Mouse (Mus musculus) hindbrain, embryonic 16.5 days (tissue): ENCODE results near the gene Atcay. TPM values are rescaled to one million over a fixed set of nuclear protein-coding genes. Genes with fewer than 3 reads are reported as not detected.

ENCODE experiments used
- ATAC-seq: fragments of 200-750 bp; cut with Nextera tagmentation; 2 replicates; pipeline ENCODE4 v1.8.0; 2017; ENCODE audit warnings: moderate TSS enrichment, moderate library complexity
- H3K27ac ChIP-seq: fragments of 300-500 bp; sonication (generic); 2 replicates; pipeline ENCODE4 v1.5.1; 2014; ENCODE audit warnings: low read depth, mild to moderate bottlenecking, control low read depth, low read length, moderate library complexity
- H3K27me3 ChIP-seq: fragments of 300-500 bp; sonication (generic); replicated peaks from 2 replicates; pipeline ENCODE4 v1.6.1; 2014; ENCODE audit warnings: low read length; ENCODE audit not compliant: control insufficient read depth, insufficient read depth
- H3K36me3 ChIP-seq: fragments of 300-500 bp; sonication (generic); 2 replicates; pipeline ENCODE4 v1.6.1; 2014; ENCODE audit warnings: mild to moderate bottlenecking, low read length, moderate library complexity, mixed read lengths; ENCODE audit not compliant: control insufficient read depth, insufficient read depth
- H3K4me1 ChIP-seq: fragments of 300-500 bp; sonication (generic); 2 replicates; pipeline ENCODE4 v1.6.1; 2014; ENCODE audit warnings: low read depth, low read length; ENCODE audit not compliant: control insufficient read depth, insufficient read depth
- H3K4me2 ChIP-seq: fragments of 300-500 bp; sonication (generic); 2 replicates; pipeline ENCODE4 v1.6.1; 2014; ENCODE audit warnings: mild to moderate bottlenecking, low read length, control low read depth, moderate library complexity
- H3K4me3 ChIP-seq: fragments of 300-500 bp; sonication (generic); 2 replicates; pipeline ENCODE4 v1.5.1; 2014; ENCODE audit warnings: mild to moderate bottlenecking, low read length, control low read depth, moderate library complexity
- H3K9ac ChIP-seq: fragments of 300-500 bp; sonication (generic); 2 replicates; pipeline ENCODE4 v1.6.1; 2014; ENCODE audit warnings: low read depth, mild to moderate bottlenecking, control low read depth, low read length, moderate library complexity
- H3K9me3 ChIP-seq: fragments of 300-500 bp; sonication (generic); 2 replicates; pipeline ENCODE4 v1.6.1; 2014; ENCODE audit warnings: mild to moderate bottlenecking, low read length, moderate library complexity; ENCODE audit not compliant: control insufficient read depth
- WGBS: fragments of 180-500 bp; shearing (Covaris S2); extraction: QIAGEN DNeasy Blood & Tissue Kit; methylation state at CpG from one replicate; pipeline ENCODE4 v1.1.7; 2014; 5-methylcytosine and 5-hydroxymethylcytosine counted together
- polyA plus RNA-seq: library from polyadenylated mRNA; unstranded; fragments of >200 nt; fragmentation: Nextera tagmentation; extraction: Ambion mirVana; gene quantifications from 2 replicates; pipeline ENCODE4 v1.2.1, GENCODE M21; 2015

The Atcay gene
- polyA plus RNA-seq, 1 experiment from 2014 or later = 85.6 TPM

GRCm38 (mm10) chr10:81245166-81245565 is 14.5 kb upstream of the Atcay start:
- Histone ChIP-seq H3K4me2 (no peak overlapping the region), H3K9me3 (no peaks in the 10 kb centered on the region), H3K36me3 (peaks cover 4% of the 10 kb centered on the region; the same call in 1 of the 2 replicates), H3K9ac (no peak overlapping the region), H3K27me3 (0 out of 2 replicates have a peak, but pooled peaks cover 1% of the 10 kb centered on the region), H3K4me1 (no peaks in the 10 kb centered on the region), H3K4me3 (no peak overlapping the region), H3K27ac (no peak overlapping the region)
- ATAC-seq = no peak
- WGBS = 96% methylated on average over 6 of the region's 6 CpGs

GRCm38 (mm10) chr10:81244595-81244994 is 14.0 kb upstream of the Atcay start:
- Histone ChIP-seq H3K4me2 (no peak overlapping the region), H3K4me1 (no peaks in the 10 kb centered on the region), H3K4me3 (no peak overlapping the region), H3K36me3 (peaks cover 2% of the 10 kb centered on the region; the same call in 1 of the 2 replicates), H3K27ac (no peak overlapping the region), H3K27me3 (peaks cover 6% of the 10 kb centered on the region; the same call in 1 of the 2 replicates), H3K9ac (peak overlapping the region; percentile 22; the same call in 1 of the 2 replicates), H3K9me3 (no peaks in the 10 kb centered on the region)
- WGBS = 8% methylated on average over 17 of the region's 17 CpGs
- peak; percentile 76 for ATAC-seq

- H3K36me3 ChIP-seq = peaks cover 2% of the 10 kb centered on the region; the same call in 1 of the 2 replicates
- 76% methylated on average over 4 of the region's 4 CpGs for WGBS
- ATAC-seq = peak; percentile 10
- H3K27me3 ChIP-seq = peaks cover 10% of the 10 kb centered on the region; the same call in 1 of the 2 replicates
- H3K4me3 ChIP-seq = no peak overlapping the region
- no peak overlapping the region for H3K4me2 ChIP-seq
- H3K27ac ChIP-seq = no peak overlapping the region
- no peak overlapping the region; the same call in 1 of the 2 replicates for H3K9ac ChIP-seq
- no peaks in the 10 kb centered on the region for H3K4me1 ChIP-seq
- H3K9me3 ChIP-seq = no peaks in the 10 kb centered on the region
Observed at GRCm38 (mm10) chr10:81244146-81244545, 13.5 kb upstream of the Atcay start.

- H3K4me1 ChIP-seq = no peaks in the 10 kb centered on the region
- H3K4me2 ChIP-seq = no peak overlapping the region
- H3K36me3 ChIP-seq = no peaks in the 10 kb centered on the region; the same call in 1 of the 2 replicates
- no peak overlapping the region for H3K9ac ChIP-seq
- WGBS = 90% methylated on average over 16 of the region's 16 CpGs
- H3K9me3 ChIP-seq = no peaks in the 10 kb centered on the region
- H3K27me3 ChIP-seq = peaks cover 13% of the 10 kb centered on the region; the same call in 1 of the 2 replicates
- no peak overlapping the region for H3K27ac ChIP-seq
- no peak for ATAC-seq
- H3K4me3 ChIP-seq = no peak overlapping the region
Observed at GRCm38 (mm10) chr10:81242021-81242420, 11.4 kb upstream of the Atcay start.

GRCm38 (mm10) chr10:81240876-81241275 is 10.2 kb upstream of the Atcay start:
- H3K4me1 ChIP-seq = no peaks in the 10 kb centered on the region
- H3K27ac ChIP-seq = no peak overlapping the region
- no peak overlapping the region for H3K4me2 ChIP-seq
- no peak overlapping the region for H3K9ac ChIP-seq
- H3K9me3 ChIP-seq = no peaks in the 10 kb centered on the region
- H3K36me3 ChIP-seq = no peaks in the 10 kb centered on the region
- H3K27me3 ChIP-seq = peaks cover 13% of the 10 kb centered on the region; the same call in 1 of the 2 replicates
- 27% methylated on average over 13 of the region's 13 CpGs for WGBS
- ATAC-seq = no peak
- H3K4me3 ChIP-seq = no peak overlapping the region

GRCm38 (mm10) chr10:81238618-81239017 is 8.0 kb upstream of the Atcay start:
- H3K27ac ChIP-seq = no peak overlapping the region
- 55% methylated on average over 2 of the region's 2 CpGs for WGBS

GRCm38 (mm10) chr10:81236471-81237268 is 6.0 kb upstream of the Atcay start:
- WGBS = 81% methylated on average over 12 of the region's 12 CpGs
- Histone ChIP-seq H3K9ac (no peak overlapping the region), H3K4me3 (no peak overlapping the region), H3K9me3 (no peaks in the 10 kb centered on the region), H3K36me3 (0 out of 2 replicates have a peak, but pooled peaks cover 3% of the 10 kb centered on the region), H3K27me3 (peaks cover 13% of the 10 kb centered on the region; the same call in 1 of the 2 replicates), H3K27ac (no peak overlapping the region), H3K4me2 (no peak overlapping the region), H3K4me1 (peaks cover 9% of the 10 kb centered on the region)
- no peak for ATAC-seq

More at GRCm38 (mm10) chr10:81238618-81239017, 8.0 kb upstream of the Atcay start:
- no peak overlapping the region for H3K4me2 ChIP-seq
- H3K27me3 ChIP-seq = peaks cover 13% of the 10 kb centered on the region; the same call in 1 of the 2 replicates
- H3K9me3 ChIP-seq = no peaks in the 10 kb centered on the region
- ATAC-seq = no peak
- H3K4me1 ChIP-seq = peaks cover 4% of the 10 kb centered on the region
- H3K4me3 ChIP-seq = no peak overlapping the region
- 0 out of 2 replicates have a peak, but pooled peaks cover 3% of the 10 kb centered on the region for H3K36me3 ChIP-seq
- H3K9ac ChIP-seq = no peak overlapping the region

GRCm38 (mm10) chr10:81234206-81234605 is 3.6 kb upstream of the Atcay start:
- H3K9ac ChIP-seq = no peak overlapping the region

GRCm38 (mm10) chr10:81233226-81233585 is 2.6 kb upstream of the Atcay start:
- Histone ChIP-seq H3K27ac (peak overlapping the region; percentile 67), H3K4me1 (peaks cover 28% of the 10 kb centered on the region), H3K36me3 (peaks cover 3% of the 10 kb centered on the region; the same call in 1 of the 2 replicates), H3K9me3 (no peaks in the 10 kb centered on the region), H3K9ac (peak overlapping the region; percentile 90), H3K4me2 (peak overlapping the region; percentile 76), H3K27me3 (0 out of 2 replicates have a peak, but pooled peaks cover 3% of the 10 kb centered on the region), H3K4me3 (peak overlapping the region; percentile 76)
- WGBS = 0% methylated on average over 22 of the region's 28 CpGs
- peak; percentile 55 for ATAC-seq

More at GRCm38 (mm10) chr10:81234206-81234605, 3.6 kb upstream of the Atcay start:
- no peak overlapping the region for H3K4me3 ChIP-seq
- no peaks in the 10 kb centered on the region for H3K9me3 ChIP-seq
- 81% methylated on average over 6 of the region's 6 CpGs for WGBS
- H3K4me1 ChIP-seq = peaks cover 18% of the 10 kb centered on the region
- no peak overlapping the region for H3K27ac ChIP-seq
- no peak overlapping the region for H3K4me2 ChIP-seq
- 0 out of 2 replicates have a peak, but pooled peaks cover 3% of the 10 kb centered on the region for H3K36me3 ChIP-seq
- ATAC-seq = no peak
- peaks cover 3% of the 10 kb centered on the region; the same call in 1 of the 2 replicates for H3K27me3 ChIP-seq
